Mouse (Mus musculus): ENCODE results near the gene Tulp3.

DNA sequence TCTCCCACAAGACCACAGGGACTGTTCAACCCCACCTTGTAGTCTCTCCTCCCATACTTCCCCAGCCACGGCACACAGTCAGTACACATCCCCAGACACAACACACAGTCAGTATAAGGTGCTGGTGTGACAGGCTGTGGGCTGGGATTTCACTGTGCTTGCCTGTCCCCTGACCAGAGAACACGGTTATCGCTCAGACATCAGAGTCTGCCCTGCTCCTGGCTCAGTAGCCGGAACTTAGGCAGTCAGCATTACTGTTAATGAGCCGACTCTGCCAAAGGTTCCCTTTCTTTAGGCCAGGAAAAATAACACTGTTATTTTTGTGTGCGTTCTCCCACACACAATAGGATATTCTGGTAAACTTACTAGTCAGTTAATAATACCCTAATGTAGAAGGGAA lies 79.3 kb downstream of the Tulp3 start:
- TF ChIP-seq CTCF (IDR thresholded peaks at IDR 0.05; ENCODE audit: extremely low read depth, insufficient read depth, low read length) (no peak), POLR2A (IDR thresholded peaks at IDR 0.05; ENCODE audit: extremely low read depth, insufficient read depth, low read length) (no peak)

Measured in cortical plate, adult 2 months (tissue).